Mouse (Mus musculus) kidney, postnatal 0 days (tissue): ENCODE results near the gene Zfp184. TPM values are rescaled to one million over a fixed set of nuclear protein-coding genes. Genes with fewer than 3 reads are reported as not detected.

Experiments used
- ATAC-seq: fragments of 200-750 bp; cut with Nextera tagmentation; replicated peaks from 2 replicates; pipeline ENCODE4 v1.8.0; 2017; ENCODE audit warnings: low read depth, moderate number of reproducible peaks, moderate TSS enrichment, moderate library complexity; ENCODE audit not compliant: low FRiP score
- DNase-seq: peaks from one replicate; pipeline ENCODE4 v3.0.0-alpha.2; 2016; ENCODE audit warnings: low spot score
- H3K27ac ChIP-seq: fragments of 300-500 bp; sonication (generic); 2 replicates; pipeline ENCODE4 v1.5.1; 2014; ENCODE audit warnings: mild to moderate bottlenecking
- H3K27me3 ChIP-seq: fragments of 300-500 bp; sonication (generic); 2 replicates; pipeline ENCODE4 v1.6.1; 2014; ENCODE audit warnings: low read length, mixed read lengths; ENCODE audit not compliant: insufficient read depth
- H3K36me3 ChIP-seq: fragments of 300-500 bp; sonication (generic); 2 replicates; pipeline ENCODE4 v1.6.1; 2014; ENCODE audit warnings: low read length, mixed read lengths; ENCODE audit not compliant: insufficient read depth
- H3K4me1 ChIP-seq: fragments of 300-500 bp; sonication (generic); replicated peaks from 2 replicates; pipeline ENCODE4 v1.6.1; 2014; ENCODE audit warnings: antibody characterized with exemption, low read length, mixed read lengths; ENCODE audit not compliant: insufficient read depth
- H3K4me2 ChIP-seq: fragments of 300-500 bp; sonication (generic); 2 replicates; pipeline ENCODE4 v1.6.1; 2014; ENCODE audit warnings: mild to moderate bottlenecking, low read length, moderate library complexity, mixed read lengths
- H3K4me3 ChIP-seq: fragments of 300-500 bp; sonication (generic); replicated peaks from 2 replicates; pipeline ENCODE4 v1.5.1; 2014; ENCODE audit warnings: low read depth, low read length
- H3K9ac ChIP-seq: fragments of 300-500 bp; sonication (generic); 2 replicates; pipeline ENCODE4 v1.6.1; 2014; ENCODE audit warnings: low read depth, low read length
- H3K9me3 ChIP-seq: fragments of 300-500 bp; sonication (generic); replicated peaks from 2 replicates; pipeline ENCODE4 v1.6.1; 2016; ENCODE audit warnings: low read length, inconsistent platforms, mixed read lengths
- CTCF ChIP-seq: IDR thresholded peaks from 2 replicates; pipeline ENCODE4 v1.5.1; 2016; ENCODE audit warnings: antibody characterized with exemption, low read depth, mild to moderate bottlenecking, moderate library complexity
- WGBS: fragments of 180-500 bp; shearing (Covaris S2); extraction: QIAGEN DNeasy Blood & Tissue Kit; methylation state at CpG from one replicate; pipeline ENCODE4 v1.1.7; 2014; 5-methylcytosine and 5-hydroxymethylcytosine counted together
- polyA plus RNA-seq: library from polyadenylated mRNA; unstranded; fragments of >200 nt; fragmentation: Nextera tagmentation; extraction: Ambion mirVana; gene quantifications from 2 replicates; pipeline ENCODE4 v1.2.1, GENCODE M21; 2015

Zfp184 gene
- polyA plus RNA-seq, 1 experiment from 2014 or later = 8.5 TPM

GRCm38 (mm10) chr13:21933626-21934548 lies 11.0 kb upstream of the Zfp184 start:
- no peak for DNase-seq
- Histone ChIP-seq H3K27ac (no peak overlapping the region), H3K4me3 (peak overlapping the region; percentile 10; the same call in 1 of the 2 replicates), H3K4me1 (no peaks in the 10 kb centered on the region), H3K4me2 (peak overlapping the region; percentile 18), H3K9ac (no peak overlapping the region), H3K9me3 (no peaks in the 10 kb centered on the region), H3K36me3 (no peaks in the 10 kb centered on the region), H3K27me3 (no peaks in the 10 kb centered on the region)
- TF ChIP-seq CTCF = no peak
- WGBS = 19% methylated on average over 28 of the region's 28 CpGs
- no peak for ATAC-seq

GRCm38 (mm10) chr13:21934982-21935791 lies 9.7 kb upstream of the Zfp184 start:
- Histone ChIP-seq H3K9ac (no peak overlapping the region), H3K27me3 (no peaks in the 10 kb centered on the region), H3K36me3 (no peaks in the 10 kb centered on the region), H3K4me3 (no peak overlapping the region), H3K27ac (no peak overlapping the region), H3K9me3 (no peaks in the 10 kb centered on the region), H3K4me1 (no peaks in the 10 kb centered on the region), H3K4me2 (no peak overlapping the region)
- WGBS = 22% methylated on average over 17 of the region's 17 CpGs
- TF ChIP-seq CTCF = no peak
- DNase-seq = peak; percentile 65
- no peak for ATAC-seq

GRCm38 (mm10) chr13:21935833-21936232 lies 9.1 kb upstream of the Zfp184 start:
- 10% methylated on average over 7 of the region's 7 CpGs for WGBS
- Histone ChIP-seq H3K9me3 (no peaks in the 10 kb centered on the region), H3K36me3 (no peaks in the 10 kb centered on the region), H3K27me3 (no peaks in the 10 kb centered on the region), H3K4me2 (peak overlapping the region; percentile 5; the same call in 1 of the 2 replicates), H3K9ac (no peak overlapping the region), H3K27ac (no peak overlapping the region), H3K4me3 (no peak overlapping the region), H3K4me1 (no peaks in the 10 kb centered on the region)
- no peak for ATAC-seq
- no peak for TF ChIP-seq CTCF
- DNase-seq = peak; percentile 38

GRCm38 (mm10) chr13:21936968-21937367 lies 7.9 kb upstream of the Zfp184 start:
- H3K4me2 ChIP-seq = peak overlapping the region; percentile 31; the same call in 1 of the 2 replicates
- DNase-seq (no peak), ATAC-seq (no peak; the same call in 1 of the 2 replicates)
- no peak for TF ChIP-seq CTCF
- H3K4me3 ChIP-seq = no peak overlapping the region
- 8% methylated on average over 17 of the region's 17 CpGs for WGBS
- H3K4me1 ChIP-seq = no peaks in the 10 kb centered on the region
- H3K9ac ChIP-seq = no peak overlapping the region
- no peaks in the 10 kb centered on the region for H3K9me3 ChIP-seq
- no peaks in the 10 kb centered on the region for H3K27me3 ChIP-seq
- H3K36me3 ChIP-seq = no peaks in the 10 kb centered on the region
- H3K27ac ChIP-seq = no peak overlapping the region

DNA sequence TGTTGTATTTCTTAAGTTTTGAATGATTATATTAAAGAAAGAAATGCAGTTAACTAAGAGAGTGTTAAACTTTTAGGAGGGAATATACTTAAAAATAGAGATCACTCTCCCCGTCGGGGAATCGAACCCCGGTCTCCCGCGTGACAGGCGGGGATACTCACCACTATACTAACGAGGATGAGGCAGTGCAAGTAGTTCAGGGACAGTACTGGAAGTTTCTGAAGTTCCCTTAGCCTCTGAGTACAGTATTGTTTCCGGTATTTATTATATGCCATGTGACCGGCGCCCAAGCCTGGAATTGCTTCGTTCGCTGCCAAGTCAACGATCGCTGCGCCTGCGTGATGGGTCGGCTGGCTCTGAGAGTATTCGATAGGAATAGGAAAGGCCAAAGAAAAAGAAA lies 4.7 kb upstream of the Zfp184 start:
- ATAC-seq = peak; percentile 86
- no peaks in the 10 kb centered on the region for H3K36me3 ChIP-seq
- no peak overlapping the region for H3K27ac ChIP-seq
- H3K9me3 ChIP-seq = no peaks in the 10 kb centered on the region
- H3K27me3 ChIP-seq = no peaks in the 10 kb centered on the region
- TF ChIP-seq CTCF = no peak
- peak overlapping the region; percentile 50 for H3K4me2 ChIP-seq
- H3K9ac ChIP-seq = peak overlapping the region; percentile 35; the same call in 1 of the 2 replicates
- peak overlapping the region; percentile 51 for H3K4me3 ChIP-seq
- H3K4me1 ChIP-seq = no peaks in the 10 kb centered on the region
- 0% methylated on average over 19 of the region's 19 CpGs for WGBS
- peak; percentile 95 for DNase-seq

DNA sequence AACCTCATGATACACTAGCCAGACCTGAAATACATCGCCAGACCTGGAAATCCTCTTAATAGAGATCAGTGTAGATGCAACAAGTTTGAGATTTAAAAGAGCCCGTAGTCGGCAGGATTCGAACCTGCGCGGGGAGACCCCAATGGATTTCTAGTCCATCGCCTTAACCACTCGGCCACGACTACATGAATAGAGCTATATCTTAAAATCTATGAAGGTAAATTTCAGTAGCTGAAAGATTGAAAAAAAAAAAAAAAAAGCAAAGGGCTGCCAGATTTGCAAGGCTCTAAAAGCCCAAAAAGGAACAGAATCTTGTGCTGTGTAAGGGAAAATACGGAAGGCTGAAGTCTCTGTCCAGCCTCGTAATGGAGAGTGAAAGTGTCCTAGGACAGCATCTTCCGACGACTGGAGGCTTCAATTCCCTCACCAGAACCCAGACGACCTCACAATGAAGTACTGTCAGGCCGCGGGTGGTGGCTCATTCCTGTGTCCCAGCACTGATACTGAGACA lies 4.0 kb upstream of the Zfp184 start:
- Histone ChIP-seq H3K4me1 (no peaks in the 10 kb centered on the region), H3K9me3 (no peaks in the 10 kb centered on the region), H3K27me3 (no peaks in the 10 kb centered on the region), H3K4me2 (peak overlapping the region; percentile 50), H3K9ac (peak overlapping the region; percentile 35; the same call in 1 of the 2 replicates), H3K4me3 (peak overlapping the region; percentile 51), H3K27ac (no peak overlapping the region), H3K36me3 (no peaks in the 10 kb centered on the region)
- WGBS = under 1% methylated on average over 16 of the region's 16 CpGs
- peak; percentile 82 for DNase-seq
- TF ChIP-seq CTCF = no peak
- ATAC-seq = peak; percentile 40; the same call in 1 of the 2 replicates
